Mouse (Mus musculus) layer of hippocampus, postnatal 10 days (tissue): Measurements from ENCODE around the gene Bglap2. TPM values are rescaled to one million over a fixed set of nuclear protein-coding genes. Genes with fewer than 3 reads are reported as not detected.

Experiments
- DNase-seq, 2 experiments: peaks; one replicate each; pipeline ENCODE4 v3.0.0; 2021; ENCODE audit warnings: low spot score in 2 of 2
- total RNA-seq, 2 experiments: library from RNA; stranded (reverse); gene quantifications; 2 replicates each; pipeline ENCODE4 v1.2.3; 2021

Gene Bglap2
- total RNA-seq, 2 experiments from 2014 or later = not detected

DNA sequence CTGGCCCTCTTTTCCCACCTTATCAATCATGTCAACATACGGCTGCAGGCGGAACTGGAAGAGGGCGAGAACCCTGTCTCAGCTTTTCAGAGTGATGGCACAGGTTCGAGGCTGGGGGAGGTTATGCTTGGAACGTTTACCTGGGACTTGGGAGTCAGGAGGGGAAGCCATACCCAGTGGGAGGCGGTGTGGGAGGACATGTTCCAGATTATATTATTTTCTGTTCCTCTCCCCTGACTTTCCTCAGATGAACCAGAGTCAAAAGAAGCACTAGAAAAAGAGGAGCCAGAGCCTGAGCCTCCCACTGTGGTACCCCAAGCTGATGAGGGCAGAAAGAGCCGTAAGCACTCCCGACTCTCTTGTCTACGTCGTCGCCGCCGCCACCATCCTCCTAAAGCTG lies 27.8 kb downstream of the Bglap2 start:
- DNase-seq = no peak

DNA sequence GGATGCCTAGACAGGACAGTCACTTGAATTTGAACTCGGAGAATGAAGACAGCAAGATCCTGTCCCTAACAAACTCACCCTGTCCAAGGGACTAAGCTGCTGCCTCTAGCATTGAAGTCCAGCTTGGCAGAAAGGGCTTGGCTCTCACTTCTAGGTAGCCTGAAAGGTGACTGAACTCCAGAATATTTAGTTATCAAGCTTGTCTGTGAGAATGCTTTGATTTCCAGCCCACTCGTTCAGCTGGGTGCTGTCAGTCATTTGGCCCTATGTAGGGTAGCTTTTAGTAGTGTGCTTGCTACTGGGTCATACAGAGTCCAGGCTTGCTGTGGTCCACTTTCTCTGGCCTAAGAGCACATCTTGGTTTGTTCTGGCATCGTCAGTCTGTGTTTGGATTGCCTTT lies 39.5 kb downstream of the Bglap2 start:
- DNase-seq = no peak

DNA sequence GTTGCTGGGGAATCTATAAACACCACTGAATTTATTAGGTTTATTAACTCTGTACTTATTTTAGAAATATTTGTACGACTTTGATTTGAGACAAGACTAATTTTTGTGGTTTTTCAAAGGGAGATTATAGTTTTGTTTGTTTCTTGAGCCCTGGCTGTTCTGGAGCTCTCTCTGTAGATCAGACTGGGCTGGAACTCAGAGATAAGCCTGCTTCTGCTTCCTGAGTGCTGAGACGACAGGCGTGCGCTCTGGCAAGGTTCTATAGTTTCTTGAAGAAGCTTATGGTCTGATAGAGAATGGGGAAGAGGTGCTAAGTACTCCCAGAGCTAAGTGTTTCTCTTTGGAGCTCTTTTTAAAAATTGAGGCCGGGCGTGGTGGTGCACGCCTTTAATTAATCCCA lies 40.2 kb downstream of the Bglap2 start:
- DNase-seq = no peak

DNA sequence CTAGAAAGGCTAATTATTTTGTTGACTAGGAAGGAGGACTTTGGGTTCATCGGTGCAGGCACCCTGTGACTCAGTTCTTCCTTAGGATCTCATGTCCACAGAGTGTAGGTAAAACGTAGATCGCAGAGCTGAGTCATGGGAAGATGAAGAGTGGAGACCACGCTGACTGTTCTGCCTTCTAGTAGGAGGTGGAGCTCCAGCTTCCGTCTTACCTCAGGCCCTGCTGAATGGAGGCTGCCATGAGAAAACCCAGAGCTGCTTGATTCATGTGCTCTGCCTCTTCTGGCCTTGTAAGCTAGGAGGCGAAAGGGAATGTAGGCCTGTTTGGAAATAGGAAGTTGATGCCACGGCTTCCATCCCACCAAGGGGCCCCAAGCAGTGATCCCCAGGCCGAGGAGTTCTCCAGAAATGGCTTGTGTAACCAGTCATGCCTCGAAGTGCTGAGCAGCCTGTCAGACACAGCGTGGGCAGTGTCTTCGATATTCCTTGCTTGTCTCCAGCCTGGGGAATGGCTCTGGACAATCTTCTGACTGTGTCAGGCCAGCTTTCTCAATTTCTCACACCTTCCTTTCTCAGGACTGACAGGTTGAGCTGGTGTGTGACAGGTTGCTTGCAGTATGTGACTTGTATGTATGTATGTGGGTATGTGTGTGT lies 41.0 kb downstream of the Bglap2 start:
- DNase-seq = no peak

DNA sequence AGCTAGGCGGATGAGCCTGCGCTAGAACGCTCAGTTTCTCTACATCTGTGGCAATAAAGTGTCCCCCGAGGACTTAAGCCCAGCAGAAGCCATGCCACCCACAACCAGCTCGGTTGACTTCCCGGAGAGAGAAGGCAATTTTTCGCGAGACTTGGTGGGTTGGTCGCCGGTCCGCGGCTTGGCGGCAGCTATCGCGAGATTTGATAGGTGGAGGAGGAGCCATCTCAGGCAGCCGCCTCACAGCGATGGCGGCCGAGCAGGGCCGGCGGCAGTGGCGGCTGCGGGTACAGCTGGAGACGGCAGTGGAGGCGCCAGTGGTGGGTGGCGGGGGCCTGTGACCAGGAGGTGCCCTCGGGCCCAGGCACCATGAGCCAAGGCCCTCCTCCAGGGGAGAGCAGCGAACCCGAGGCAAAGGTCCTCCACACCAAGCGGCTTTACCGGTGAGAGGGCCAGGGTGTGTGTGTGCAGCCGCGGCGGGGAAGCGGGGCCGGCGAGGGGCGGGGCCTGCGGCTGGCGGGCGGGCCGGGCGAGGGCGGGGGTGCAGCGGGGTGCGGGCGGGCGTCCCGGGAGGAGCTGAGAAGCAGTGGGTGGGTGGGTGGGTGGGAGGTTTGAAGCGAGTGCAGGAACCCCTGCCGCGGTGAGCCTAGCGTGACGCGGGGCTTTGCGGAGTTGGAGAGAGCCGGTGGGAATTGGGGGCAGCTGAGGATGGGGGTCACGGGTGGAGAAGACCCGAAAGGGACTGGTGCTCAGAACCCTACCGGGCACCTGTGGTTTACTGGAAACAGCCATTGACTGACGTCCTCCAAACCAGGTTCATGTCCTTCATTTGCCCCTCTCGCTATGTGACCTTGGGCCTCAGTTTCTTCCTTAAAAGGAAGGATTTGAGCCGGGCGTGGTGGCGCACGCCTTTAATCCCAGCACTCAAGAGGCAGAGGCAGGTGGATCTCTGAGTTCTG lies 42.2 kb downstream of the Bglap2 start, which contains the start of the genes Tmem79 and Smg5:
Tmem79 (minus strand) TSS at position 91 of the 956 bp plus-strand sequence.
Smg5 (plus strand) TSS at position 203 of the 956 bp plus-strand sequence.
- peak; percentile 96 for DNase-seq

DNA sequence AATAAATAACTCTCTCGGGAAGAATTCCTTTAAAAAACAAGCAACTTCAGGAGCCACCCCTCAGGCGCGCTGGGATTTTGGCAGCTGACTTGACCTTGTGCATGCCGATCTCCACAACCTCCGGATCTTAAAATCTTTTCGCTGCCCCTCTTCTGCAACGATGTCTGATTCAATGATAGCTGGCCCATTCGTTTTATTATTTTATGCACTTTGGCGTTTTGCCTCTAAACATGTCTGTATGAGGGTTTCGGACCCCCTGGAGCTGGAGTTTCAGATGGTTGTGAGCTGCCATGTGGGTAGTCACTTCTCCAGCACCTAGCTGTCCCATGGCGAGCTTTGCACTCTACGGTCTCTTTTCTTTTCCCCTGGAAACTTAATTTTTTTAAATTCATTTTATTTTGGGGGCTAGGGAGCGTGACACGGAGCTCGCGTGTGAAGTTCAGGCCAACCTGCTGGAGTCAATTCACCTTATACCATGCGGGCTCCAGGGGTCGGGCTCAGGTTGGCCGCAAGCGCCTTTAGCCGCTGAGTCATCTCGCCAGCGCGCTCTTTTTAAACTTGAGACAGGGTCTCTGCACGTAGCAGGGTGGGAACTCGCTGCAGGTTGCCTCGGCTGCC lies 43.0 kb downstream of the Bglap2 start:
- DNase-seq = peak in 1 of 2 experiments; percentile 20

DNA sequence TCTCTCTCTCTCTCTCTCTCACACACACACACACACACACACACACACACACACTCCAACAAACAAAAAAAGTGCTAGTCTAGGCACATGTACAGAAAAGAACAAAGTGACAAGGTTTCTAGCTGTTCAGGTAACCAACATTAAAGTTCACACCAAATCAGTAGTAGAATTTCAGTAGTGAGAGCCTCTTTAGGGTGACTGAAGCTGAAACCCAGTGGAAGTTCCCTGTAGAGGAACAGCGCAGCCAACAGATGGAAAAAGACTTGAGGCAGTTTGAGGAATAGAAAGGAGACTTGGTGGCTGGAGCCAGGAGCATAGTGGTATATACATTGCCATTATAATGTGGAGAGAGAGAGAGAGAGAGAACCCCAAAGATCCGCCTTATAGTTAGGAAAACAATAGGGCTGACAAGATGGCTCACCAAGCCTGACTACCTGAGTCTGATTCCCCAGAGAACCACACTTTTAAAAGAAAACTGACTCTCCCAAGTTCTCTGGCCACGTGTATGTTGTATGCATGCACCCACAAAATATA lies 43.5 kb downstream of the Bglap2 start:
- no peak for DNase-seq

DNA sequence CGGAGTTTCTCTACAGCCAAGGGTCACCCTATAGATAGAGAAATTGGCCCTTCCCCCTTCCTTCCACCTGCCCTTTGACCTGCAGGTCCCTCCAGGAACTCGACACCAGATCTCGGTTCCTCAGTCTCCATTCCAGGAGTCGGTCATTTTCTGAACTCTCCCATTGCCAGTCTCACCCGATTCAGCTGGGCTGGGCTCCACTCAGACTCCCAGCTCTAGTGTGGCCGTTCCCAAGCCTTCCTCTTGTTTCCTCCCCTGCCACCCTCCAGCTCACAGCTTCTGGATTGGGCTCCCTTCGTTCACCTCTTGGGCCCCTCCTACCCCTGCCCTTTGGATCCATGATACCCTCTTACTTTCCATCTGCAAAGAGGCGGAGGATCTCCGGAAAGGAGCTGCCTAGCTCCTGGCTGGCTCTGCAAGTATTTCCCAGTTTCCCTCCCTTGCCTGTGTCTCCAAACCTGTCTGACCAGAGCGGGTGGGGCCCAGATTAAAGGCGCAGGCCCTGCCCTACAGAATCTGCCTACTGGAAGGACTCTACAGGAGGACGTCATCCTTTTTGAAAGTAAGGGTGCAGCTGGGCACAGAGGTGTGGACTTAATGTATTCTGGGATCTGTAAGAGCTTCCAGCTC lies 44.4 kb downstream of the Bglap2 start:
- no peak for DNase-seq

DNA sequence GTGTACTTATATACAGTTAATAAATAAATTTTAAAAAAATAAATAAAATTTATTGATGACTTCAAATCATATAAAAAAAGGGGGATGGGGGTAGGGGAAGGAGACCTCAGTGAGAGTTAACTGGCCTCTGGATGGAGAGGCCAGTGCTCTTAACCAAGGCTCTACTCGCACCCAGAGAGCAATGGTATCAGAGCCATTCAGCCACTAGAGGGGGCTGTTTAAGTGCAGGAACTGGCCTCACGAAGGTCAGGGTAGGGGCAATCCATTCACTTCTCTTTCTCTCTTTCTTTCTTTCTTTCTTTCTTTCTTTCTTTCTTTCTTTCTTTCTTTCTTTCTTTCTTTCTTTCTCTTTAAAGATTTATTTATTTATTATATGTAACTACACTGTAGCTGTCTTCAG lies 47.2 kb downstream of the Bglap2 start:
- DNase-seq = no peak

DNA sequence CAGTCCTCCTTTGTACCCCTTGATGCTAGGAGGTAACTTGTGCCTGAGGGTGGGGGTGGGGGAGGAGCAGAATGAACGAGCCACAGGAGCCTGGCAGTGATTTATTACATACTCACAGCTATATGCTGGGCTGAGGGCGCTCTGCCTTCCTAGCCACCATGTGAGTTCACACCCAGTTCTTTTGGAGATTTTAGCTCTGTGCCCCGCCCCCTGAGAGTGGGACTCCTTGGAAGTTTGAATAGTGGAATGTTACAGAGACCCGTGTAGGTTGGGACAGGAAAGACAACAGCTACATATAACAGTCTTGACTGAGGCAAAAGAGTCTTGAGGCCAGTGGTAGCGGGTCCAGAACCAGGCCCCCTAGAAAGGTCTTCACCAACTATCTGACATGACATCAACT lies 49.5 kb downstream of the Bglap2 start:
- no peak for DNase-seq

Other genes with a start within 250 kb of the Bglap2 start
- 100 to 1,000 TPM; 125 to 126 TPM for gene Mef2d, start 236.3 kb downstream of the Bglap2 start, total RNA-seq
- gene Rhbg, start 124.0 kb downstream of the Bglap2 start, total RNA-seq = under 1 TPM in 1 of 2 experiments, not detected in 1; 0.25 TPM
- under 1 TPM; 0.78 to 0.83 TPM for gene Gm38392, start 91.5 kb downstream of the Bglap2 start, total RNA-seq
- gene Tsacc, start 81.7 kb downstream of the Bglap2 start, total RNA-seq = 1 to 10 TPM; 1.8 to 7.0 TPM
- gene Cct3, start 81.6 kb downstream of the Bglap2 start, total RNA-seq = 100 to 1,000 TPM; 198 to 208 TPM
- 10 to 100 TPM; 62.1 to 73.0 TPM for gene Glmp, start 53.7 kb downstream of the Bglap2 start, total RNA-seq
- under 1 TPM; 0.71 to 0.87 TPM for gene Tmem79, start 42.6 kb downstream of the Bglap2 start, total RNA-seq
- 10 to 100 TPM; 71.6 to 72.7 TPM for gene Smg5, start 42.4 kb downstream of the Bglap2 start, total RNA-seq
- gene Paqr6, start 14.1 kb downstream of the Bglap2 start, total RNA-seq = 1 to 10 TPM; 6.8 to 8.4 TPM
- under 1 TPM; 0.55 to 0.83 TPM for gene Bglap3, start 6.0 kb downstream of the Bglap2 start, total RNA-seq
- 1 to 10 TPM in 1 of 2 experiments, not detected in 1; 2.7 TPM for gene Bglap, start 5.8 kb upstream of the Bglap2 start, total RNA-seq
- 10 to 100 TPM; 10.9 to 11.6 TPM for gene Pmf1, start 31.6 kb upstream of the Bglap2 start, total RNA-seq
- 10 to 100 TPM; 54.1 to 58.1 TPM for gene Slc25a44, start 46.4 kb upstream of the Bglap2 start, total RNA-seq
- 10 to 100 TPM; 39.6 to 42.8 TPM for gene Sema4a, start 82.5 kb upstream of the Bglap2 start, total RNA-seq
- gene Lmna, start 131.3 kb upstream of the Bglap2 start, total RNA-seq = 10 to 100 TPM; 46.2 to 50.5 TPM
- gene Mex3a, start 153.7 kb upstream of the Bglap2 start, total RNA-seq = 10 to 100 TPM; 17.0 to 18.5 TPM
- gene Rab25, start 169.6 kb upstream of the Bglap2 start, total RNA-seq = not detected
- gene Lamtor2, start 174.4 kb upstream of the Bglap2 start, total RNA-seq = 100 to 1,000 TPM; 117 to 126 TPM
- 10 to 100 TPM; 79.9 to 81.8 TPM for gene Ubqln4, start 175.1 kb upstream of the Bglap2 start, total RNA-seq
- 100 to 1,000 TPM; 123 to 129 TPM for gene Ssr2, start 197.2 kb upstream of the Bglap2 start, total RNA-seq
- gene Arhgef2, start 227.3 kb upstream of the Bglap2 start, total RNA-seq = 100 to 1,000 TPM; 212 to 255 TPM